Mouse (Mus musculus): ENCODE data around the gene Marveld3.

The Marveld3 gene

GRCm38 (mm10) chr8:109961693-109962367 lies at the start of gene Marveld3:
Marveld3 (minus strand) TSS chr8:109962203.
- peak; percentile 87 for DNase-seq

- DNase-seq = peak; percentile 53
Observed at GRCm38 (mm10) chr8:110010868-110011267, 48.9 kb upstream of the Marveld3 start.

GRCm38 (mm10) chr8:110008995-110009446 lies 47.0 kb upstream of the Marveld3 start:
- DNase-seq = no peak

- DNase-seq = no peak
Observed at GRCm38 (mm10) chr8:110008228-110008994, 46.4 kb upstream of the Marveld3 start.

GRCm38 (mm10) chr8:110006312-110007023 lies 44.5 kb upstream of the Marveld3 start:
- no peak for DNase-seq

- DNase-seq = no peak
Observed at GRCm38 (mm10) chr8:110004300-110004699, 42.3 kb upstream of the Marveld3 start.

- no peak for DNase-seq
Observed at GRCm38 (mm10) chr8:110002953-110003352, 41.0 kb upstream of the Marveld3 start.

GRCm38 (mm10) chr8:109999974-110000373 lies 38.0 kb upstream of the Marveld3 start:
- no peak for DNase-seq

GRCm38 (mm10) chr8:109998066-109998465 lies 36.1 kb upstream of the Marveld3 start:
- no peak for DNase-seq

GRCm38 (mm10) chr8:109997381-109997780 lies 35.4 kb upstream of the Marveld3 start:
- no peak for DNase-seq

GRCm38 (mm10) chr8:109992951-109993350 lies 30.9 kb upstream of the Marveld3 start:
- DNase-seq = no peak

- DNase-seq = no peak
Observed at GRCm38 (mm10) chr8:109992166-109992565, 30.2 kb upstream of the Marveld3 start.

GRCm38 (mm10) chr8:109990224-109990623 lies 28.2 kb upstream of the Marveld3 start, which contains the start of gene Tat:
Tat (plus strand) TSS chr8:109990437.
- DNase-seq = no peak

GRCm38 (mm10) chr8:109989151-109989550 lies 27.1 kb upstream of the Marveld3 start:
- no peak for DNase-seq

- DNase-seq = no peak
Observed at GRCm38 (mm10) chr8:109987776-109988175, 25.8 kb upstream of the Marveld3 start.

GRCm38 (mm10) chr8:109986384-109986783 lies 24.4 kb upstream of the Marveld3 start:
- no peak for DNase-seq

- no peak for DNase-seq
Observed at GRCm38 (mm10) chr8:109983944-109984343, 21.9 kb upstream of the Marveld3 start.

- DNase-seq = no peak
Observed at GRCm38 (mm10) chr8:109982386-109983105, 20.5 kb upstream of the Marveld3 start.

GRCm38 (mm10) chr8:109979339-109979738 lies 17.3 kb upstream of the Marveld3 start:
- DNase-seq = no peak

GRCm38 (mm10) chr8:109972901-109973300 lies 10.9 kb upstream of the Marveld3 start:
- no peak for DNase-seq

- DNase-seq = no peak
Observed at GRCm38 (mm10) chr8:109970323-109970722, 8.3 kb upstream of the Marveld3 start.

GRCm38 (mm10) chr8:109968837-109969236 lies 6.8 kb upstream of the Marveld3 start:
- no peak for DNase-seq

- DNase-seq = no peak
Observed at GRCm38 (mm10) chr8:109964106-109964505, 2.1 kb upstream of the Marveld3 start.

All from kidney, postnatal 14 days (tissue).